ENCODE assay signal across 8 mouse cellular contexts in genomic region chr1:39522519-39522918, GRCm38 (mm10). TPM values are rescaled to one million over a fixed set of nuclear protein-coding genes. Genes with fewer than 3 reads are reported as not detected.
DNase-seq lines count a peak whose midpoint lies in the region; ATAC-seq lines count a peak whose summit lies in the region.
"Had no signal": no experiment of that assay in that cellular context is flagged by ENCODE, and none has a peak within 500 bp of the region (broad histone marks: within the 10 kb centered on the region; RNA-seq: fewer than 3 reads in every experiment).

No protein-coding gene starts in this region.

- no peaks in the 10 kb centered on the region for H3K9me3 ChIP-seq in hindbrain, embryonic 14.5 days (ENCODE audit: control insufficient read depth, low read length)
- H3K9me3 ChIP-seq in hindbrain, embryonic 13.5 days: no peaks in the 10 kb centered on the region
- H3K9me3 ChIP-seq in limb, embryonic 10.5 days (replicated peaks): no peaks in the 10 kb centered on the region
- H3K9me3 ChIP-seq: lung, embryonic 15.5 days had no signal

- DNase-seq in hindbrain, embryonic 14.5 days (ENCODE audit: low spot score): peak; percentile 72
- peak; percentile 43 for DNase-seq in thymus, postnatal 14 days
- DNase-seq in thymus, adult 18-20 months: no peak
- DNase-seq in cerebellum, adult 9-10 months: peak; percentile 77
- peak; percentile 36 for DNase-seq in limb, embryonic 10.5 days (ENCODE audit: low spot score)
- DNase-seq in Muller cell, postnatal 12 days (ENCODE audit: inconsistent ontology term): no peak

- H3K4me3 ChIP-seq in hindbrain, embryonic 14.5 days (replicated peaks; ENCODE audit: low read length): no peak overlapping the region
- H3K4me3 ChIP-seq in hindbrain, embryonic 13.5 days: no peak overlapping the region
- H3K4me3 ChIP-seq in limb, embryonic 10.5 days: no peak overlapping the region
- H3K4me3 ChIP-seq: lung, embryonic 15.5 days had no signal

- H3K27me3 ChIP-seq in hindbrain, embryonic 14.5 days (ENCODE audit: control insufficient read depth, insufficient read depth, low read length): no peaks in the 10 kb centered on the region
- no peaks in the 10 kb centered on the region for H3K27me3 ChIP-seq in hindbrain, embryonic 13.5 days
- no peaks in the 10 kb centered on the region for H3K27me3 ChIP-seq in limb, embryonic 10.5 days (ENCODE audit: low read depth, poor library complexity, severe bottlenecking)
- H3K27me3 ChIP-seq: lung, embryonic 15.5 days had no signal

- WGBS in hindbrain, embryonic 14.5 days: 31% methylated on average over 5 of the region's 5 CpGs
- 32% methylated on average over 5 of the region's 5 CpGs for WGBS in hindbrain, embryonic 13.5 days
- 38% methylated on average over 5 of the region's 5 CpGs for WGBS in limb, embryonic 10.5 days

- no peak overlapping the region for H3K9ac ChIP-seq in hindbrain, embryonic 14.5 days
- H3K9ac ChIP-seq in hindbrain, embryonic 13.5 days: no peak overlapping the region
- H3K9ac ChIP-seq: lung, embryonic 15.5 days had no signal

- H3K27ac ChIP-seq in hindbrain, embryonic 14.5 days: no peak overlapping the region
- no peak overlapping the region for H3K27ac ChIP-seq in hindbrain, embryonic 13.5 days
- no peak overlapping the region for H3K27ac ChIP-seq in limb, embryonic 10.5 days
- H3K27ac ChIP-seq: lung, embryonic 15.5 days had no signal

- peak; percentile 31; the same call in 1 of the 2 replicates for ATAC-seq in hindbrain, embryonic 14.5 days (ENCODE audit: low FRiP score)
- no peak for ATAC-seq in hindbrain, embryonic 13.5 days (ENCODE audit: low FRiP score)

- H3K4me1 ChIP-seq in hindbrain, embryonic 14.5 days (replicated peaks; ENCODE audit: control insufficient read depth, insufficient read depth, low read length): no peaks in the 10 kb centered on the region
- no peaks in the 10 kb centered on the region for H3K4me1 ChIP-seq in hindbrain, embryonic 13.5 days (replicated peaks)
- no peaks in the 10 kb centered on the region for H3K4me1 ChIP-seq in limb, embryonic 10.5 days
- H3K4me1 ChIP-seq: lung, embryonic 15.5 days had no signal

- H3K4me2 ChIP-seq in hindbrain, embryonic 14.5 days (replicated peaks): no peak overlapping the region
- H3K4me2 ChIP-seq in hindbrain, embryonic 13.5 days: no peak overlapping the region
- H3K4me2 ChIP-seq: lung, embryonic 15.5 days had no signal

- H3K36me3 ChIP-seq in hindbrain, embryonic 14.5 days (replicated peaks; ENCODE audit: control insufficient read depth, insufficient read depth): no peaks in the 10 kb centered on the region
- H3K36me3 ChIP-seq in hindbrain, embryonic 13.5 days: no peaks in the 10 kb centered on the region
- no peaks in the 10 kb centered on the region for H3K36me3 ChIP-seq in limb, embryonic 10.5 days
- H3K36me3 ChIP-seq: lung, embryonic 15.5 days had no signal

RNA-seq across cellular contexts. Expression of gene Cnot11, which starts 12.3 kb away (rescaled TPM):
- 17.7 and 18.4 TPM in 2 replicates for polyA plus RNA-seq in hindbrain, embryonic 14.5 days (2014; fragmentation: Nextera tagmentation; extraction: Ambion mirVana)
- polyA plus RNA-seq in hindbrain, embryonic 13.5 days (2015; fragmentation: Nextera tagmentation; extraction: Ambion mirVana): 13.8 and 15.7 TPM in 2 replicates
- 23.1 and 26.0 TPM in 2 replicates for polyA plus RNA-seq in limb, embryonic 10.5 days (2016; fragmentation: Nextera tagmentation; extraction: Ambion mirVana)

RNA-seq across cellular contexts. Expression of gene Tbc1d8, which starts 44.0 kb away (rescaled TPM):
- 10.0 and 11.6 TPM in 2 replicates for polyA plus RNA-seq in hindbrain, embryonic 14.5 days (2014; fragmentation: Nextera tagmentation; extraction: Ambion mirVana)
- 8.2 and 8.5 TPM in 2 replicates for polyA plus RNA-seq in hindbrain, embryonic 13.5 days (2015; fragmentation: Nextera tagmentation; extraction: Ambion mirVana)
- polyA plus RNA-seq in limb, embryonic 10.5 days (2016; fragmentation: Nextera tagmentation; extraction: Ambion mirVana): 3.6 and 5.1 TPM in 2 replicates

RNA-seq across cellular contexts. Expression of gene Rnf149, which starts 54.7 kb away (rescaled TPM):
- polyA plus RNA-seq in hindbrain, embryonic 14.5 days (2014; fragmentation: Nextera tagmentation; extraction: Ambion mirVana): 26.9 and 28.9 TPM in 2 replicates
- polyA plus RNA-seq in hindbrain, embryonic 13.5 days (2015; fragmentation: Nextera tagmentation; extraction: Ambion mirVana): 27.7 and 28.5 TPM in 2 replicates
- 24.2 and 25.7 TPM in 2 replicates for polyA plus RNA-seq in limb, embryonic 10.5 days (2016; fragmentation: Nextera tagmentation; extraction: Ambion mirVana)

Comparison
In these comparisons a context has a peak if more than half of its experiments do, and no peak if none do; other contexts are left out.
1. DNase-seq: peak in hindbrain, embryonic 14.5 days (single experiment), thymus, postnatal 14 days (single experiment), cerebellum, adult 9-10 months (single experiment) and limb, embryonic 10.5 days (single experiment); none in thymus, adult 18-20 months (0 of 2) and Muller cell, postnatal 12 days (single experiment).